Mouse (Mus musculus) bone marrow, adult 2 months (tissue): ENCODE data around the gene Gpc6.

Experiments used
- CTCF ChIP-seq: fragments of 200-500 bp; IDR thresholded peaks from 2 replicates; pipeline ENCODE4 v1.5.1; 2011; ENCODE audit warnings: low read length, control low read depth; ENCODE audit not compliant: control insufficient read depth, insufficient read depth
- POLR2A ChIP-seq: fragments of 200-500 bp; IDR thresholded peaks from 2 replicates; pipeline ENCODE4 v1.6.1; 2011; ENCODE audit warnings: low read depth, mild to moderate bottlenecking, control low read depth, low read length, borderline replicate concordance; ENCODE audit not compliant: control insufficient read depth

GRCm38 (mm10) chr14:117852842-117853241 is 927.7 kb downstream of the Gpc6 start:
- TF ChIP-seq POLR2A (no peak), CTCF (no peak)
